Mouse (Mus musculus) gonadal fat pad, adult 2 months (tissue): ENCODE data around the gene Asap3. TPM values are rescaled to one million over a fixed set of nuclear protein-coding genes. Genes with fewer than 3 reads are reported as not detected.

Experiments
- DNase-seq: peaks from one replicate; pipeline ENCODE4 v3.0.0-alpha.2; 2012; ENCODE audit warnings: low read depth
- polyA plus RNA-seq: library from polyadenylated mRNA; depleted of rRNA; stranded (reverse); fragments of >200 nt; gene quantifications from 2 replicates; pipeline ENCODE4 v1.2.3, GENCODE M21; 2012

Asap3 gene
- polyA plus RNA-seq, 1 experiment = 6.2 TPM

GRCm38 (mm10) chr4:136249780-136250179 is 43.6 kb downstream of the Asap3 start:
- DNase-seq = no peak

GRCm38 (mm10) chr4:136255919-136256318 is 49.8 kb downstream of the Asap3 start:
- DNase-seq = no peak

- DNase-seq = no peak
These were observed 50.5 kb downstream of the Asap3 start for GRCm38 (mm10) chr4:136256696-136257095.

- no peak for DNase-seq
These were observed 53.8 kb downstream of the Asap3 start for GRCm38 (mm10) chr4:136259916-136260315.

GRCm38 (mm10) chr4:136260491-136261180 is 54.5 kb downstream of the Asap3 start:
- no peak for DNase-seq

GRCm38 (mm10) chr4:136261912-136262311 is 55.7 kb downstream of the Asap3 start:
- DNase-seq = no peak

GRCm38 (mm10) chr4:136263555-136263954 is 57.4 kb downstream of the Asap3 start:
- no peak for DNase-seq

- no peak for DNase-seq
These were observed 60.7 kb downstream of the Asap3 start for GRCm38 (mm10) chr4:136266716-136267343.

- DNase-seq = no peak
These were observed 62.7 kb downstream of the Asap3 start for GRCm38 (mm10) chr4:136268912-136269311.

- DNase-seq = no peak
These were observed 64.5 kb downstream of the Asap3 start for GRCm38 (mm10) chr4:136270648-136271047.

GRCm38 (mm10) chr4:136281097-136281496 is 74.9 kb downstream of the Asap3 start:
- DNase-seq = no peak

- DNase-seq = no peak
These were observed 75.4 kb downstream of the Asap3 start for GRCm38 (mm10) chr4:136281611-136282010.

- DNase-seq = no peak
These were observed 76.7 kb downstream of the Asap3 start for GRCm38 (mm10) chr4:136282621-136283480.

GRCm38 (mm10) chr4:136283783-136284182 is 77.6 kb downstream of the Asap3 start:
- no peak for DNase-seq

- DNase-seq = no peak
These were observed 78.3 kb downstream of the Asap3 start, which contains the start of gene Zfp46 for GRCm38 (mm10) chr4:136284455-136284854. Gene Zfp46 (plus strand): TSS chr4:136284683.

GRCm38 (mm10) chr4:136284891-136285290 is 78.7 kb downstream of the Asap3 start:
- no peak for DNase-seq

- no peak for DNase-seq
These were observed 79.2 kb downstream of the Asap3 start for GRCm38 (mm10) chr4:136285348-136285810.

- peak; percentile 84 for DNase-seq
These were observed 79.7 kb downstream of the Asap3 start for GRCm38 (mm10) chr4:136285811-136286371.

- DNase-seq = no peak
These were observed 84.0 kb downstream of the Asap3 start for GRCm38 (mm10) chr4:136289918-136290780.

- DNase-seq = no peak
These were observed 84.8 kb downstream of the Asap3 start for GRCm38 (mm10) chr4:136290781-136291595.
